Mouse (Mus musculus): ENCODE results near the gene Pde7b. TPM values are rescaled to one million over a fixed set of nuclear protein-coding genes. Genes with fewer than 3 reads are reported as not detected.
A peak's percentile ranks its signal among the peaks of the same experiment; 100 is the strongest.

Pde7b gene
- total RNA-seq (2021): 10 to 100 TPM; 41.4 to 66.1 TPM

DNA sequence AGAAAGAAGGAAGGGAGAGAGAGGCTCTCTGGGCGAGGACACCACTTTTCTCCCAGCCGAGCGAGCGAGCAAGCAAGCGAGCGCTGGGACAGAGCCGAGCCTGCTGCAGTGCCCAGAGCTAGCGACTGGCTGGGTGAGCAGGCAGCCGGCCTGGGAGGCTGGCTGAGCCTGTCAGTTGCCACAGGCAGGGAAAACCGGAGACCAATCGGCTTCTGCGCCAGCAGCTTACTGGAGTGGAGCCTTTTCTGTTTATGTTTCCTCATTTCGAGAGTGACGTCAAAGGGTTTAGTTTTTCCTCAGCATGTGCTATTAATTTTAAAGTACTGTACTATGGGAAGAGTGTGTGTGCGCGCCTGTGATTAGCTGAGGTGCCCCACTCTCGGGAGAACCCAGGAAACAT, at the start of gene Pde7b:
TSS of gene Pde7b (minus strand) at position 173 of the 400 bp plus-strand sequence.
- DNase-seq (ENCODE audit: low spot score in 2 of 2): peak; percentile 83 to 89
- intact Hi-C loops (cut with DNase I): loop anchor here (2.0 to 5.0 kb wide), 3 partner anchors 50 to 202 kb away; no protein-coding TSS in a partner anchor

DNA sequence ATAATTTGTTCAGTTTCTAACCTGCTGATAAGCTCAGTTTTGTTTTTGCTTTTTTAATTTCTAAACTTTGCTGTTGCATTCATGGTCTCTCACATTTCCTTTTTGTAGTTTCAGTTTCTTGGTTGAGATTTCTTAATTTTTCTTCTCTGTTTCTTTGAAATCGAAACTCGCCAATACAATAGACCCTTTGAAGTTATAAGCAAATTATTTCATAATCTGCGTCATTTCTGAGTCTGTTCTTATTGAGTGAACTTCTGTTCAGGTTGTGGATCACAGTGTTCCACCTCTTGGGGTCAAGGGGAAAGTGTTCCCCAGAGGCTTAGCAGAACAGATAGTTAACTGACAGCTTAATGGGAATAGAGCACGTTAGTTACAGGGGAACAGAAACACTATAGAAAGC, 47.2 kb upstream of the Pde7b start:
- no peak for DNase-seq (ENCODE audit: low spot score in 2 of 2)
- intact Hi-C loops (cut with DNase I): no loop called here

DNA sequence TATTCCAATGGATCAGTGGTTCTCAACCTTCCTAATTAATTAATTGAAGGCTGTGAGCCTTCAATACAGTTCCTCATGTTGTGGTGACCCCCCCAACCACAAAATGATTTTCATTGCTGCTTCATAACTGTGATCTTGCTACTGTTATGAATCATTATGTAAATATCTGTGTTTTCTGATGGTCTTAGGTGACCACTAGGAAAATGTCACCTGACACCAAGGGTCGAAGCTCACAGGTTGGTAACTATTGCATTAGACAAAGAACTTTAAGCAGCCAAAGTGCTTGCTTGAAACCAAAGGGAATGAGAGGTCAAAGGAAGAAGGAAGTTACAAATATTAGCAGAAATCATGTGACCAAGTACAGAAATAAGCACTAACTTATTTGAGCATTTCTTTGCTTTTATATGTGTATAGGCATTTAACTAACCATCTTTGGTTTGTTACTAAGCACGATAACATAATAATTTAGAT, 45.6 kb upstream of the Pde7b start:
- intact Hi-C loops (cut with DNase I): no loop called here
- no peak for DNase-seq (ENCODE audit: low spot score in 2 of 2)

DNA sequence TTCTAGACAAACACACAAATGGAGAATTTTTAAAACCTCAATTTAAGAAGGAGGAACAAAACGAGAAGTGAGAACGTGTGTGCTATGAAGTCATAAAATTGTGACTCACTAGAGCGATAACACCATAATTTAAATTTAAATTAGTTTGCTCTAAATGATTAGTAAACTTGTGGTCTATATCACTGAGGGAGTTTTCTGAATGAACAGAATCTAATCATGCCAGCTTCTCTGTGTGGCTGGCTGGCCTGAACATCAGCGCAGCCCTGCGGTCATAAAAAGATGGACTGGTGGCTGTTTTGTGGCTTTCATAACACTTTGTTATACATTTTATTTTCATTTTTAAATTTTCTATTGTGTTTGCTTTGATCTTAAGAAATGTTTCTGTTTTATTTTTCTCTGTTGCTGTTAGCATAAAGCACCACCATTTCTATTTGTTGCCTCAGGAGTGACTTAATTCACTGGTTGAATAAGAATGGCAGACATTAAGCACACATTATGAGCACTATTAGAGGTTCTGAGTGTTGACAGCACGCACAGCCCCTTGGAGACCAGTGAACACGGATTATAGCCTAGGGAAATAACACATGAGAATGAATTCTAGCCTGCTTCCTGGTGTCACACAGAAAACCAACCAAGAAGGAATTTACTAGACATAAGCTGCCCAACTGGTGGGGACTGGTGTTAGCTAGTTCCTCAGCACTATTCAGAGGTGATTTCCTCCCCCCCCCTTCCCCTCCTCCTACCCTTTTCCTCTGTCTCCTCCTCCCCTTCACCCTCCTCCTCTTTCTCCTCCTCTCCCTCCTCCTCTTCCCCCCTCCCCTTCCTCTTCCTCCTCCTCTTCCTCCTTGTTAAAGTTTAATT, 44.9 kb upstream of the Pde7b start:
- no peak for DNase-seq (ENCODE audit: low spot score in 2 of 2)
- intact Hi-C loops (cut with DNase I): no loop called here

DNA sequence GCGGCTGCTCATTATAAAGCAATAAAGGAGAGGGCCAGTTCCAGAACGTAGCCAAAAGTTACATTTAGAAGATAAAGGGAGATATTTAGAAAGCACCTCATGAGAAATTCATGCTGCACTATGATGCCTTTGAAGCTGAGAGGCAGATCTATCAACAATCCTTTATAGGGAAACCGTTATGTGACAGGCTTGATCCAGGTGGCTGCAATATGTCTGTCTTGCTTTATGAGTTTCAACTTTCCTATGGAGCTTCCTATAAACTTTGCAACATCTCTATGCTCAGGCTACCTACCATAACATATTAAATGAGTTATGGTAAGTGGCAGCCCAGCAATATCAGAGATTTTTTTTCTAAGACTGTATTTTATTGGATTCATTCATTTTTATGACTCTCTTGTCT, 39.5 kb upstream of the Pde7b start:
- intact Hi-C loops (cut with DNase I): no loop called here
- DNase-seq (ENCODE audit: low spot score in 2 of 2): no peak

DNA sequence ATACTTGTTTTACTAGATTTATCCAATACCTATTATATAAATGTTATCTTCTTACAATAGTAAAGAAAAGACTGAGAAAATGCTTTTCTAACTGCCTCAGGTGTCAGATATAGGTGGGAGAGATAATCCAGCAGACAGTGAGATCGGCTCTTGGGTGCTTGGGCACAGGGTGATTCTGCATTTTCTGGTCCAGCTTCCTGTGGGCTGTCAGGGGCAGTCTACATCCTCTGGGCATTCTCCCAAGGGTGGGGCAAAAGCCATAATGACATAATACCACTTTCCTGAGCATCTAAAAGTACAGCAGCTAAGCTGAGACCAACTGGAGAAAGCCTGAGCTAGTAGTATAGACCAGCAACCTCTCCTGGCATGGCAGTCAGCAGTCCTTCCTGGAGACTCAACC, 34.1 kb upstream of the Pde7b start:
- no peak for DNase-seq (ENCODE audit: low spot score in 2 of 2)
- intact Hi-C loops (cut with DNase I): no loop called here

DNA sequence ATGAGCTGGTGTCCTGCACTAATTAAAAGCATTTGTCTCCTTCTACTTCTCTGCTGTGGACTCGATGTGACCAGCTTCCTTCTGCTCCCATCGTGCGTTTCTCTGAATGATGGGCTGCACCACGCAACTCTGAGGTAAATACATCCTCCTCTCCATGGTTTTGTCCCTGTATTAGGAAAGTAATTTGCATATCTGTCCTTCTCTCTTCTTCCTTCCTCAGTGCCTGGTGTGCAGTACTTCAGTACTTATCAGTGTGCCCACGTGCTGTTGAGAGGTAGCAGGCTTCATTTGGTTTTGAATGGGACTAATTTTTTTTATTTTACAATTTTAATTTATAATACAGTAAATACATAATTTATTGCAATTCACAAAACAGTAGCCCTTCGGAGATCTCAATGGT, 33.4 kb upstream of the Pde7b start:
- no peak for DNase-seq (ENCODE audit: low spot score in 2 of 2)
- intact Hi-C loops (cut with DNase I): no loop called here

DNA sequence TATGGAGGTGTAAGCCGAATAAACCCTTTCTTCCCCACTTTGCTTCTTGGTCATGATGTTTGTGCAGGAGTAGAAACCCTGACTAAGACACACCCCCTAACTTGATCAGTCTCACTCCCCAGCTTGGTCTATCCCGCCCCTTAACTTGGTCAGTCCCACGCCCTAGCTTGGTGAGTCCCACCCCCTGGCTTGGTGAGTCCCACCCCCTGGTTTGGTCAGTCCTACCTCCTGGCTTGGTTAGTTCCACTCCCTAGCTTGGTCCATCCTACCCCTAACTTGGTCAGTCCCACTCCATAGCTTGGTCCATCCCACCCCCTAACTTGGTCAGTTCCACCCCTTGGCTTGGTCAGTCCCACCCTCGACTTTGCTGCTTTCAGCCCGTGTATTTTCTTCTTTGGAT, 31.3 kb upstream of the Pde7b start:
- DNase-seq (ENCODE audit: low spot score in 2 of 2): no peak
- intact Hi-C loops (cut with DNase I): no loop called here

DNA sequence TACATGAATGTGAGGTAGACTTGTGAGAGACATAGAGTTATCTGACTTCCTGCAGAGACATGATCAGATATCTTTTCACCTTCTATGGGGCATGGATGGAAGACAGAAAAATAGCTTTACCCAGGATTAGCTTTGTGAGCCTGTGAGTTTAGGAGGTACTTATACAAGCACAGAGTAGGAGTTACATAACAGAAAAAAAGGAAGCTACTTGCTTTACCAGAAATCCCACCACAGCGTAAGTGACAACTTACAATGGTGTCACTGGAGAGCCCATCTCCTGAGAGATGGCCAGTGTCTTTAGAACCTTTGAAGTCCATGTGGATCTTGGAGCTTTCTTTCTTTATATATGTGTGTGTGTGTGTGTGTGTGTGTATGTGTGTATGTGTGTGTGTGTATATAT, 28.0 kb upstream of the Pde7b start:
- DNase-seq (ENCODE audit: low spot score in 2 of 2): no peak
- intact Hi-C loops (cut with DNase I): no loop called here

DNA sequence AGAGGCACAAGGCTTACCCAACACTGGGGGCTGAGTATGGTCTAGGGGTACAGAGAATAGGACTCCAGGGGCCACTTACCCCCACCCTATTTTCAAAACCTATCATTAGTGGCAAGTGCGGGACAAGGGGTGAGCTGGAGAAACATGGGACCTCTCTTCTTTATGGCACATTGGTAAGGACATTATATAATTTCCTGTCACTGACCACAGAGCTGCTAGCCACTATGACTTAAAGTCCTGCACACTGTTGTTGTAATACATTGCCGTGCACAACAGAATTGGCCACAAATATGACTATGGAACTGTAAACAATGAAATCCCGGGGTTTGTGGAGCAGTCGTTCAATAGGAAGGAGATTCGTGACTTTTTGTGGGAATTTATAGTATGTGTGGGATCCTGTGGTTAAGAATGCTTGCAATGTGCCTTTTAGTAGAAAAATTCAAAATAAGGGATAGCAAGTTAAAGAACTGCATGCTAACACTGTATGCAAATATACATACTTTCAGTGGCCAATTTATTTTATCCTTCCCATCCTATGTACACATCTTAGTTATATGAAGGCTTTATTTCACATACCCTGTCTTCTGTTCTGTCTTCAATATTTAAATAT, 25.9 kb upstream of the Pde7b start:
- DNase-seq (ENCODE audit: low spot score in 2 of 2): peak in 1 of 2 experiments; percentile 54
- intact Hi-C loops (cut with DNase I): no loop called here

DNA sequence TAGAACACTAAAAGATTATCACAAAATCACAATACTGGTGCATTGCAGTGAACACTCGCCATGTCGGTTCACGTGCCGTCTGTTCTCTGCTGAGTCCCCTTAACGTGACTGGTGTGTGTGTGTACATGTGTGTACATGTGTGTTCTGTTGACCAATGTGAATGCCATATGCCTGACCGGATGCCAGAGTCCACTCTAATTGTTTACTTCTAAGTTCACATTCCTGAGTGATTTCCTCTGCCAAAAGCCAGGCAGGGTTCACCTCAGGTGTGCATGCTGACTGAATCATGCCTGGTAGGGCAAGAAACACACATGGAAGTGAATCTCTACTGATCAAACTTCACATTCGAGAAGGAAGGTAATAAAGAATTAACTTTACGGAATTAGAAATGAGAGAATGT, 24.1 kb upstream of the Pde7b start:
- DNase-seq (ENCODE audit: low spot score in 2 of 2): no peak
- intact Hi-C loops (cut with DNase I): no loop called here

DNA sequence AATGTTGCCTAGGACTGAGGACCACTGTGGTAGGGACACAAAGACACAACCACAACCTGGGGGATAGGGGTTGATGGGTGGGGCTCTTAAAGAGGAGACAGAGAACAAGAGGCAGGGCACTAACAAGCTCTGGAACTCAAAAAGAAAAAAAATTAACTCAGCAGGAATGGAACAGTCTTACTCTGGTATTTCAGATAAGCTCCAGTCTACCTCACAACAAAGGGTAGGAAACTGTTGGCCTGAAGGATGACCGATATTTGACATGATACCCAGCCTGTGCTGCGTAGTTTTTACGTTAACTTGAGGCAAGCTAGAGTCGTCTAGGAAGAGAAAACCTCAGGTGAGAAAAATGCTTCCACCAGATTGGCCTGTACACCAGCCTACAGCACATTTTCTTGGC, 22.4 kb upstream of the Pde7b start:
- no peak for DNase-seq (ENCODE audit: low spot score in 2 of 2)
- intact Hi-C loops (cut with DNase I): no loop called here

DNA sequence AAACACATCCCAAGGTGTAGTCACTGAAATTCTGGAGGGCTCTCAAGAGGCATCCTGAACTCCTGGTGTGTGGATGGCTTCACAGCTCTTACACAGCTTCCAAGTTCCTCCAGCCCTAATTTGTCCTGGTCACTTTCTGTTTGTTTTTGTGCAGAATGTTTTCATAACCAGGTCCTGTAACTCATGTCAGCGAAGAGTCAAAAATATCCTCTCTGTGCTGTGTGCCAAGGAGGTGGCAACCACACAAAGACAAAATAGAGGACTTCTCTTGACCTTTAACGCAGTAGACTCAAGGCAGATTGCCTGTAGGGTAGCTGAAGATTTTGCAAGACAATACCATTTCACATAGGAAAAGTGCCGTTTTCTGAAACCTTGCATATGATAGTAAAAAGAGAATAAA, 14.9 kb upstream of the Pde7b start:
- intact Hi-C loops (cut with DNase I): no loop called here
- no peak for DNase-seq (ENCODE audit: low spot score in 2 of 2)

DNA sequence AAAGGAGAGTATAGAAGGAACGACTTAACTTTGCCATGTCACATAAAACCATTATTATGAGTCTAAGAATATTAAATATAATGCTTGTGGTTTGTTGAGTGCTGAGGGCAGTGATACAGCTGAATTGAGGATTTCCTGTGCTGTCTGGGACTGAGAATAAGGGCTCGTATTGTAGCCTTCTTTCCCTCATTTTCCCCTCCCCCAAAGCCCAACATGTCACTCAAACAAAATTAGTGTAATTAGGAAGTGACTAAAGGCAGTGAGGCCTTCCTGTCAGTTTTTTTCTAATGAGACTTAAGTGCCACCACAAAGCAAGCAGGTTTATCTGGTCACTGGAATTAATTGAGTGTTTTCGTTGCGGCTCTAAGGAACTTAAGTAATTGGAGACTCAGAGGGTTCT, 12.3 kb upstream of the Pde7b start:
- intact Hi-C loops (cut with DNase I): no loop called here
- no peak for DNase-seq (ENCODE audit: low spot score in 2 of 2)

DNA sequence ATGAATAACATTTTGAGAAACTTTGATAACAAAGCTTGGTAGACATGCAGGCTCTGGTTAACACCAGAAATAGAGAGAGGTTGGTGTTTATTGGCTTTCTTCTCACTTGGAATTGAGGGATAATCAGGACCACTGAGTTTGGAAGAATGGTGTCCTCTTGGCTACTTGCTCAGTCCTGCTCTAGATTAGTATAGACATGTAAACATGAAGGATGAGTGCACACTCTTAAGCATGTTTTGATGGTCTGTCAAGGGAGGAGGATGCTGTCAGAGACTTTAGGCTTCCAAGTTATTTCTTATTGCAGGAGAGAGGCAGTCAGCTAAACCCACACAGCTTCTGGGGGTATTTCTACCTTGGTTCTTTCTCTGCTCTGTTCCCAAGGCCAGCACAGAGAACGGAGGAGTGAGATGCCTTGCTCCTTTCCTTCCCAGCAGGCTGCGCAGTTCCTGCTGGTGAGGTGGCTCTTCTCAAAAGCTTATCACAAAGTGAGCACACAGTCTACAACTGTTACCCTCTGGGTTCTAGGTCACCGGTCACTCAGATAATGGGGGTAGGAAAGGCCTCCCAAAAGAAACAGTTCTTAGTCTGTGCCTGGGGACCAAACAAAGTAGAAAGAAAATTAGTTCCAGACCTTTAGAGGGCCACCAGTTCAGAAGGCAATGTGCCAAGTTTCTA, 11.0 kb upstream of the Pde7b start:
- DNase-seq (ENCODE audit: low spot score in 2 of 2): no peak
- intact Hi-C loops (cut with DNase I): no loop called here

DNA sequence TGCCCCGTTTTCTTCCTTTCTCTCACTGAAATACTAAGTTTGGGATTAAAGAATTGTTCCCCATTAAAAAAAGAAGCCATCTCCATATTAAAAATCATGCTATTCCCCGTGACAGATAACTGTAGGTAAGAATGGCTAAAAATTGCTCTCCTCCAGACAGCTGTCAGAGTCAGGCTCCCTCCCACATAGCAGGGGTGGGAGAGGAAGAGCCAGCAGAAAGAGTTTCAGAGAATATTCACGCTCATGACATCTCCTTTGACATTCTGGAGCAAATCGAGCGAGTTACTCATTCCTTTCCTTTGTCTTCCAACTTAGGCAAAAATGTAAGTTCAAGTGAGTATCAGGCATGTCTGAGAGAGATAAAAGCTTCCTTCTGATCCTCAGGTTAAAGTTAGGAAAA, 8.7 kb upstream of the Pde7b start:
- intact Hi-C loops (cut with DNase I): no loop called here
- DNase-seq (ENCODE audit: low spot score in 2 of 2): peak in 1 of 2 experiments; percentile 50

DNA sequence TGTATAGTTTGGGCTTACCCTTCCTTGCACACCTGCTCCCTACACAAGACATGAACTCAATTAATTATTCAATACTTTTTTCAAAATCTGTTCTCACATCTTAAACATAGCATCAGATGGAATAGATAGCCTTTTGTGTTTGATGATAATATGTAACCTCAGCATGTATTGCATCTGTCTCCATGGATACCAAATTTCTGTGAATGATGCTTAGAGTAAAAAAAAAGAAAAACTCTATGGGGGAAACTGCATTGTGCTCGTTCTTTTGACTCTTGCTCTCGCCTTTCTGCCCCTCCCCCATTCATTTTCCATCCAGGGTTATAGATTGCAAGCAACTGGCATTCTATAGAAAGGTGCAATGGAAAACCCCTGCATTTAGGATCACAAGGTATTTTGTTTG, 7.3 kb upstream of the Pde7b start:
- no peak for DNase-seq (ENCODE audit: low spot score in 2 of 2)
- intact Hi-C loops (cut with DNase I): no loop called here

DNA sequence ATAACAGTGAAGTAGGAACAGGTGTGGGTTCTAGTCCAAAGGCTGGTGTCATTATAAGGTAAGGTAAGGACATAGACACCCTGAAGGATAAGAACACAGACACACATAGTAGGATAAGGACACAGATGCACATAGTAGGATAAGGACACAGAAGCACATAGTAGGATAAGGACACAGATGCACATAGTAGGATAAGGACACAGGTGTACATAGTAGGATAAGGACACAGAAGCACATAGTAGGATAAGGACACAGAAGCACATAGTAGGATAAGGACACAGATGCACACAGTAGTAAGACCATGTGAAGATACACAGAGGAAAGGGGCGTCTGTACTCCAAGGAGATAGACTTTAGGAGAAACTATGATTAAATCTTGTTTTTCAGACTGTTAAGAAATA, 5.2 kb upstream of the Pde7b start:
- intact Hi-C loops (cut with DNase I): no loop called here
- DNase-seq (ENCODE audit: low spot score in 2 of 2): no peak

DNA sequence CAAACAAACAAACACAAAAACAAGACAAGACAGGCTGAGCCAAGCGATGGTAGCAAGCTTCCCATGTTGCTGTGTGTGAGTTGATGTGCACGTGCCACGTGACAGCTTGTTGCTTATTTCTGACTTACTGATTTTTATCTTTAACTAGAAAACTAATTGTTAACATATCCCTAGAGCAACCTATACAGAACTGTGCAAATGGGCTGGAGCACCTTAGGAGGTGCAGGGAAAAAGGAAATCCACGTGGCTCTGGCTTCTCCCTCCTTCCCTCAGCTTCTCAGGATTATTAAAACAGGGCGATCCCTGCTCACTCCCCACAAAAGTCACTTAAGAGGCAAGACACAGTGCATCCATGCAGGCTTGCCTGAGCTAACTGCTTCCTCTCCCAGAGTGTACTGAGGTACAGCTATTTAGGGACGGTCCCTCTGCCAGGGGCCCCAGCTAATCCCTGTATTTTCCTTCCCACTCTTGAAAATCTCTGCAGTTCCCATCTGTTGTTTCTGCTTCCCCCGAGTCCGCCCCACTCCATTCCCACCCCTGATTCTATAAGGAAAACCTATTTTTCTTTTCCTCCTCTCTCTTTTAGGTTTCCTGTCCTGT, 606 bp upstream of the Pde7b start:
- peak in 1 of 2 experiments; percentile 70 for DNase-seq (ENCODE audit: low spot score in 2 of 2)
- intact Hi-C loops (cut with DNase I): loop anchor here (2.0 to 5.0 kb wide), 3 partner anchors 51 to 202 kb away; no protein-coding TSS in a partner anchor

DNA sequence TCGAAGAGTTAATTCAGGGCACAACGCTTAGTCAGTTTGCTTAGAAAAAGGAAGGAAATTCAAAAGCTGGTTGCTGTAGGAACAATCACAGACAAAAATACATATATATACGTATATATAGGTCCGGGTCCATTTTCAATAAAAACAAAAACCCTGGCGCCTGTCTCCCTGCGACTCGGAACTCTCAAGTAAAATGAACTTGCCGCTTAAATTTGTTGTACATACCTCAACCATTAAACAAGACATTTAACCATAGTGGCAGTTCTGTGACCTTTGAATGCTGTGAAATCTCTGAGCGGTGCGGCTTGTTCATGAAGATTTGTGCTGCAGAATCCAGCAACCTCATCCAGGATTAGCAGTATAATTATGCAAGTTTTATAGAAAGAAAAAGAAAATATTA, 427 bp downstream of the Pde7b start:
- peak; percentile 23 for DNase-seq (ENCODE audit: low spot score in 2 of 2)
- intact Hi-C loops (cut with DNase I): loop anchor here (2.0 kb wide), 2 partner anchors 50 to 66 kb away; no protein-coding TSS in a partner anchor

All from left cerebral cortex, postnatal 25 days (tissue).